Mouse (Mus musculus): ENCODE data around the gene Chrnb1. TPM values are rescaled to one million over a fixed set of nuclear protein-coding genes. Genes with fewer than 3 reads are reported as not detected.

Chrnb1 gene
- polyA plus RNA-seq, 1 experiment from 2014 or later = 13.8 TPM

GRCm38 (mm10) chr11:69778258-69778982, 17.3 kb downstream of the Chrnb1 start:
- WGBS = 61% methylated on average over 23 of the region's 23 CpGs
- no peak overlapping the region for H3K4me3 ChIP-seq (ENCODE audit: low read length)
- H3K9me3 ChIP-seq (ENCODE audit: low read length) = no peaks in the 10 kb centered on the region
- 0 out of 2 replicates have a peak, but pooled peaks cover 3% of the 10 kb centered on the region for H3K27me3 ChIP-seq (ENCODE audit: insufficient read depth, low read length)
- no peak overlapping the region for H3K9ac ChIP-seq (replicated peaks; ENCODE audit: low read length)
- H3K36me3 ChIP-seq (ENCODE audit: insufficient read depth, low read length) = no peaks in the 10 kb centered on the region
- peaks cover 19% of the 10 kb centered on the region; the same call in 1 of the 2 replicates for H3K4me1 ChIP-seq (ENCODE audit: insufficient read depth, low read length)
- no peak overlapping the region for H3K27ac ChIP-seq (ENCODE audit: low read length)
- H3K4me2 ChIP-seq (replicated peaks; ENCODE audit: low read depth, low read length) = no peak overlapping the region; the same call in 1 of the 2 replicates
- 0 out of 2 replicates have a peak, but pooled peaks have one; percentile 16 for ATAC-seq (ENCODE audit: low FRiP score, low TSS enrichment)

GRCm38 (mm10) chr11:69777504-69778257, 18.1 kb downstream of the Chrnb1 start:
- Histone ChIP-seq H3K4me2 (replicated peaks; ENCODE audit: low read depth, low read length) (0 out of 2 replicates have a peak overlapping the region, but pooled peaks have one; percentile 11), H3K9me3 (ENCODE audit: low read length) (no peaks in the 10 kb centered on the region), H3K27ac (ENCODE audit: low read length) (no peak overlapping the region), H3K9ac (replicated peaks; ENCODE audit: low read length) (no peak overlapping the region), H3K36me3 (ENCODE audit: insufficient read depth, low read length) (no peaks in the 10 kb centered on the region), H3K27me3 (ENCODE audit: insufficient read depth, low read length) (0 out of 2 replicates have a peak, but pooled peaks cover 3% of the 10 kb centered on the region), H3K4me1 (ENCODE audit: insufficient read depth, low read length) (peaks cover 19% of the 10 kb centered on the region; the same call in 1 of the 2 replicates), H3K4me3 (ENCODE audit: low read length) (no peak overlapping the region)
- ATAC-seq (ENCODE audit: low FRiP score, low TSS enrichment) = 0 out of 2 replicates have a peak, but pooled peaks have one; percentile 28
- 50% methylated on average over 26 of the region's 26 CpGs for WGBS

GRCm38 (mm10) chr11:69776488-69776887, 19.3 kb downstream of the Chrnb1 start:
- no peaks in the 10 kb centered on the region for H3K36me3 ChIP-seq (ENCODE audit: insufficient read depth, low read length)
- H3K4me2 ChIP-seq (replicated peaks; ENCODE audit: low read depth, low read length) = no peak overlapping the region
- ATAC-seq (ENCODE audit: low FRiP score, low TSS enrichment) = no peak
- no peak overlapping the region for H3K27ac ChIP-seq (ENCODE audit: low read length)
- H3K9me3 ChIP-seq (ENCODE audit: low read length) = no peaks in the 10 kb centered on the region
- 0 out of 2 replicates have a peak, but pooled peaks cover 3% of the 10 kb centered on the region for H3K27me3 ChIP-seq (ENCODE audit: insufficient read depth, low read length)
- WGBS = 90% methylated on average over 20 of the region's 20 CpGs
- peaks cover 19% of the 10 kb centered on the region; the same call in 1 of the 2 replicates for H3K4me1 ChIP-seq (ENCODE audit: insufficient read depth, low read length)
- H3K4me3 ChIP-seq (ENCODE audit: low read length) = no peak overlapping the region
- no peak overlapping the region for H3K9ac ChIP-seq (replicated peaks; ENCODE audit: low read length)

GRCm38 (mm10) chr11:69775716-69776115, 20.0 kb downstream of the Chrnb1 start:
- Histone ChIP-seq H3K4me2 (replicated peaks; ENCODE audit: low read depth, low read length) (no peak overlapping the region), H3K27ac (ENCODE audit: low read length) (no peak overlapping the region), H3K4me3 (ENCODE audit: low read length) (no peak overlapping the region), H3K9me3 (ENCODE audit: low read length) (no peaks in the 10 kb centered on the region), H3K4me1 (ENCODE audit: insufficient read depth, low read length) (peaks cover 19% of the 10 kb centered on the region; the same call in 1 of the 2 replicates), H3K27me3 (ENCODE audit: insufficient read depth, low read length) (0 out of 2 replicates have a peak, but pooled peaks cover 3% of the 10 kb centered on the region), H3K36me3 (ENCODE audit: insufficient read depth, low read length) (no peaks in the 10 kb centered on the region), H3K9ac (replicated peaks; ENCODE audit: low read length) (no peak overlapping the region)
- no peak for ATAC-seq (ENCODE audit: low FRiP score, low TSS enrichment)
- WGBS = 55% methylated on average over 10 of the region's 10 CpGs

- 63% methylated on average over 5 of the region's 5 CpGs for WGBS
Measured at GRCm38 (mm10) chr11:69774961-69775360, 20.8 kb downstream of the Chrnb1 start.

GRCm38 (mm10) chr11:69767625-69767909, 28.2 kb downstream of the Chrnb1 start:
- H3K27me3 ChIP-seq (ENCODE audit: insufficient read depth, low read length) = no peaks in the 10 kb centered on the region
- H3K4me2 ChIP-seq (replicated peaks; ENCODE audit: low read depth, low read length) = peak overlapping the region; percentile 69; the same call in 1 of the 2 replicates
- H3K36me3 ChIP-seq (ENCODE audit: insufficient read depth, low read length) = no peaks in the 10 kb centered on the region
- ATAC-seq (ENCODE audit: low FRiP score, low TSS enrichment) = no peak
- H3K9me3 ChIP-seq (ENCODE audit: low read length) = no peaks in the 10 kb centered on the region
- H3K4me1 ChIP-seq (ENCODE audit: insufficient read depth, low read length) = peaks cover 23% of the 10 kb centered on the region
- 0 out of 2 replicates have a peak overlapping the region, but pooled peaks have one; percentile 2 for H3K9ac ChIP-seq (replicated peaks; ENCODE audit: low read length)
- peak overlapping the region; percentile 90; the same call in 1 of the 2 replicates for H3K4me3 ChIP-seq (ENCODE audit: low read length)
- H3K27ac ChIP-seq (ENCODE audit: low read length) = peak overlapping the region; percentile 56; the same call in 1 of the 2 replicates
- 46% methylated on average over 4 of the region's 4 CpGs for WGBS

More at GRCm38 (mm10) chr11:69774961-69775360, 20.8 kb downstream of the Chrnb1 start:
- Histone ChIP-seq H3K4me3 (ENCODE audit: low read length) (no peak overlapping the region), H3K4me1 (ENCODE audit: insufficient read depth, low read length) (peaks cover 19% of the 10 kb centered on the region; the same call in 1 of the 2 replicates), H3K9ac (replicated peaks; ENCODE audit: low read length) (no peak overlapping the region), H3K9me3 (ENCODE audit: low read length) (no peaks in the 10 kb centered on the region), H3K27ac (ENCODE audit: low read length) (no peak overlapping the region), H3K27me3 (ENCODE audit: insufficient read depth, low read length) (0 out of 2 replicates have a peak, but pooled peaks cover 3% of the 10 kb centered on the region), H3K4me2 (replicated peaks; ENCODE audit: low read depth, low read length) (no peak overlapping the region), H3K36me3 (ENCODE audit: insufficient read depth, low read length) (no peaks in the 10 kb centered on the region)
- ATAC-seq (ENCODE audit: low FRiP score, low TSS enrichment) = no peak

GRCm38 (mm10) chr11:69766872-69767624, 28.7 kb downstream of the Chrnb1 start:
- Histone ChIP-seq H3K27me3 (ENCODE audit: insufficient read depth, low read length) (no peaks in the 10 kb centered on the region), H3K4me3 (ENCODE audit: low read length) (peak overlapping the region; percentile 90), H3K9me3 (ENCODE audit: low read length) (no peaks in the 10 kb centered on the region), H3K36me3 (ENCODE audit: insufficient read depth, low read length) (no peaks in the 10 kb centered on the region), H3K4me1 (ENCODE audit: insufficient read depth, low read length) (peaks cover 23% of the 10 kb centered on the region), H3K27ac (ENCODE audit: low read length) (peak overlapping the region; percentile 56; the same call in 1 of the 2 replicates), H3K9ac (replicated peaks; ENCODE audit: low read length) (peak overlapping the region; percentile 96), H3K4me2 (replicated peaks; ENCODE audit: low read depth, low read length) (peak overlapping the region; percentile 69)
- ATAC-seq (ENCODE audit: low FRiP score, low TSS enrichment) = no peak
- 57% methylated on average over 13 of the region's 13 CpGs for WGBS

GRCm38 (mm10) chr11:69766126-69766609, 29.6 kb downstream of the Chrnb1 start:
- peaks cover 23% of the 10 kb centered on the region for H3K4me1 ChIP-seq (ENCODE audit: insufficient read depth, low read length)
- WGBS = 0% methylated on average over 31 of the region's 37 CpGs
- H3K36me3 ChIP-seq (ENCODE audit: insufficient read depth, low read length) = no peaks in the 10 kb centered on the region

More at GRCm38 (mm10) chr11:69766126-69766609, 29.6 kb downstream of the Chrnb1 start:
- Histone ChIP-seq H3K4me3 (ENCODE audit: low read length) (peak overlapping the region; percentile 90), H3K9me3 (ENCODE audit: low read length) (no peaks in the 10 kb centered on the region), H3K9ac (replicated peaks; ENCODE audit: low read length) (peak overlapping the region; percentile 96), H3K27ac (ENCODE audit: low read length) (peak overlapping the region; percentile 90), H3K4me2 (replicated peaks; ENCODE audit: low read depth, low read length) (peak overlapping the region; percentile 69), H3K27me3 (ENCODE audit: insufficient read depth, low read length) (no peaks in the 10 kb centered on the region)
- ATAC-seq (ENCODE audit: low FRiP score, low TSS enrichment) = peak; percentile 85

Measured in kidney, embryonic 16.5 days (tissue).